Mouse (Mus musculus): Measurements from ENCODE around the gene Cgrrf1. TPM values are rescaled to one million over a fixed set of nuclear protein-coding genes. Genes with fewer than 3 reads are reported as not detected.

Cgrrf1 gene
- polyA plus RNA-seq, 1 experiment from 2014 or later = 19.7 TPM

DNA sequence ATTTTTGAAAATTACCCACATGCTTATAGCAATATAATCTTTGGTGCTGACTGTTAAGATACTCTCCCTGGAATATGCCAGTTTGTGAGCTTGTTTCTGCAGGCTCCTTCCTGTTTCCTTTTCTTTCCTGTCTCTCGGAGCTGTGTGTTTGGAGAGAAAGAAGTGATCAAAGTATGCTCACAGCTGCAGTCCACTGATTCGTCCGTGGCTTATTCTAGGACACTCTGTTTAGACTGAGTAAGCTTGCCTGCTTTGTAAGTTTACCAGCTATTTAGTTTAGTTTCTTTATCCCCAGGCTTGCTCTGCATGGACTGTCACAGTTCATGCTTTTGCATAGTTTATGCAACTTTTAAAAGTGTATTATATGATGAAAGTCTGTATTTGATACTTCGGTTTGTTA, 7.4 kb downstream of the Cgrrf1 start:
- Histone ChIP-seq H3K9ac (ENCODE audit: low read depth, low read length) (no peak overlapping the region), H3K4me1 (ENCODE audit: control insufficient read depth, low read depth, low read length) (no peaks in the 10 kb centered on the region; the same call in 1 of the 2 replicates), H3K36me3 (ENCODE audit: control insufficient read depth, insufficient read depth) (no peaks in the 10 kb centered on the region; the same call in 1 of the 2 replicates), H3K9me3 (replicated peaks; ENCODE audit: control insufficient read depth, low read length) (no peaks in the 10 kb centered on the region), H3K4me3 (ENCODE audit: low read depth, low read length) (no peak overlapping the region), H3K27me3 (ENCODE audit: control insufficient read depth, insufficient read depth, low read depth, low read length) (no peaks in the 10 kb centered on the region), H3K4me2 (ENCODE audit: low read depth, low read length) (no peak overlapping the region), H3K27ac (ENCODE audit: low read length) (no peak overlapping the region)
- no peak for ATAC-seq (ENCODE audit: low read depth)
- WGBS (ENCODE audit: insufficient replicate concordance) = 54% methylated on average over 4 of the region's 4 CpGs

DNA sequence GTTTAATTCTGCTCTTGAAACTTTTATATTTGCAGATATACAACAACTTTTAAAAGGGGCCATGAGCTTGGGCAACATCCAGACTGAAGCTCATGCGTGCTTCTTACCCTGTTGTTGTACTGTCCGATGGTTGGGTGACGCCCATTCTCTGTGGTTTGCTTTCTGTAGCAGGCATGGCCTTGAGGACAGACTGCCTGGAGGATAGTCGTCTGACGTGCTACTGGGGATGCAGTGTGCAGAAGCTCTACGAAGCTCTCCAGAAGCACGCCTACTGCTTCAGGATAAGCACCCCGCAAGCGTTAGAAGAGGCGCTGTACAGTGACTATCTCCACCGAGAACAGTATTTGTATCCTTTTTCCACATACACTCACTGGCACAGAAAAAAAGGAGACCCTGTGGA, 13.8 kb downstream of the Cgrrf1 start:
- Histone ChIP-seq H3K9me3 (replicated peaks; ENCODE audit: control insufficient read depth, low read length) (no peaks in the 10 kb centered on the region), H3K9ac (ENCODE audit: low read depth, low read length) (no peak overlapping the region), H3K4me2 (ENCODE audit: low read depth, low read length) (no peak overlapping the region), H3K4me3 (ENCODE audit: low read depth, low read length) (no peak overlapping the region), H3K27ac (ENCODE audit: low read length) (no peak overlapping the region), H3K36me3 (ENCODE audit: control insufficient read depth, insufficient read depth) (no peaks in the 10 kb centered on the region; the same call in 1 of the 2 replicates), H3K27me3 (ENCODE audit: control insufficient read depth, insufficient read depth, low read depth, low read length) (no peaks in the 10 kb centered on the region), H3K4me1 (ENCODE audit: control insufficient read depth, low read depth, low read length) (no peaks in the 10 kb centered on the region)
- no peak for ATAC-seq (ENCODE audit: low read depth)
- 73% methylated on average over 11 of the region's 11 CpGs for WGBS (ENCODE audit: insufficient replicate concordance)

DNA sequence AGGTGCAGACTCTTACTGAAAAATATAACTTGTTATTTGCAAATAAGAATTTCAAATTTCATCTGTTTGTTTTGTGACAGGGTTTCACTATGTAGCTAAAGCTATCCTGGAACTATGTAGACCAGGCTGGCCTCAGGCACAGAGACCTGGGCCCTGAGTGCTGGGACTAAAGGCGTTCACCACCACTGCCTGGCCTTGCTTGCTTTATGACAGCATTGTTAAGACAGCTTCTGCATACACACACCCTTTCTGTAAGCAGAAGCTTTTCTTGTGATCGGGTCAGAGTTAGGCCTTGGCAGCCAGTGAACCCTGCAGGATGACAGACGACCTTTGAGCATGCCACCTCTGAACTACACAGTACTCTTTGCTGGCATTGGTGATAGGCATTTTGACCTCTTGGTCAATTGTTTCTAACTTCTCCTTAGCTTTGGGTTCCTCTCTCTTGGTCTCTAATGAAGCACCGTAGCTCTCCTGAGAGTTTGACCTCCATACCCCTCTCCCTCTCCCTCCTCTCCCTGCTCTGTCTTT, 16.2 kb downstream of the Cgrrf1 start:
- Histone ChIP-seq H3K9ac (ENCODE audit: low read depth, low read length) (no peak overlapping the region), H3K9me3 (replicated peaks; ENCODE audit: control insufficient read depth, low read length) (no peaks in the 10 kb centered on the region), H3K36me3 (ENCODE audit: control insufficient read depth, insufficient read depth) (no peaks in the 10 kb centered on the region), H3K27me3 (ENCODE audit: control insufficient read depth, insufficient read depth, low read depth, low read length) (no peaks in the 10 kb centered on the region), H3K4me1 (ENCODE audit: control insufficient read depth, low read depth, low read length) (no peaks in the 10 kb centered on the region), H3K27ac (ENCODE audit: low read length) (no peak overlapping the region), H3K4me3 (ENCODE audit: low read depth, low read length) (no peak overlapping the region), H3K4me2 (ENCODE audit: low read depth, low read length) (no peak overlapping the region)
- 71% methylated on average over 4 of the region's 4 CpGs for WGBS (ENCODE audit: insufficient replicate concordance)
- no peak for ATAC-seq (ENCODE audit: low read depth)

DNA sequence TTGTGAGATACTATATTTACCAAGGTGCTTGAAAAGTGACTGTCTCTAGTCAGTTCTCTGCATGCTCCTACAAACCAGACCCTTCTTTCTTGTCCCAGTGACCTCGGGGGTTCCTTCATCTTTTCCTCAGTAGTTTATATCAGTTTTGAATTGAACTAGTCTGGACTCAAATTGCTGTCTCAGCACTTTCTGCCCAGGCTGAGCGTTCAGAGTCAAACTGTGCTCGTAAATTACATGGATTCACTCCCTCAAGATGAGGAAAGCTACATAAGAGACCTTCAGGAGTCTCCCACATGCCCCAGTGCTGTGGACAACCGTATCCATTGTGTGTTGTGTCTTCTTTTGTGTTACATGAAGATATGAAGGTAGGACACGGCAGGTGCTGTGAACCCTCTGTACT, 16.8 kb downstream of the Cgrrf1 start:
- Histone ChIP-seq H3K36me3 (ENCODE audit: control insufficient read depth, insufficient read depth) (no peaks in the 10 kb centered on the region), H3K9ac (ENCODE audit: low read depth, low read length) (no peak overlapping the region), H3K9me3 (replicated peaks; ENCODE audit: control insufficient read depth, low read length) (no peaks in the 10 kb centered on the region), H3K4me2 (ENCODE audit: low read depth, low read length) (no peak overlapping the region), H3K4me3 (ENCODE audit: low read depth, low read length) (no peak overlapping the region), H3K27ac (ENCODE audit: low read length) (no peak overlapping the region), H3K27me3 (ENCODE audit: control insufficient read depth, insufficient read depth, low read depth, low read length) (no peaks in the 10 kb centered on the region), H3K4me1 (ENCODE audit: control insufficient read depth, low read depth, low read length) (no peaks in the 10 kb centered on the region)
- WGBS (ENCODE audit: insufficient replicate concordance) = 70% methylated on average over 5 of the region's 5 CpGs
- no peak for ATAC-seq (ENCODE audit: low read depth)

DNA sequence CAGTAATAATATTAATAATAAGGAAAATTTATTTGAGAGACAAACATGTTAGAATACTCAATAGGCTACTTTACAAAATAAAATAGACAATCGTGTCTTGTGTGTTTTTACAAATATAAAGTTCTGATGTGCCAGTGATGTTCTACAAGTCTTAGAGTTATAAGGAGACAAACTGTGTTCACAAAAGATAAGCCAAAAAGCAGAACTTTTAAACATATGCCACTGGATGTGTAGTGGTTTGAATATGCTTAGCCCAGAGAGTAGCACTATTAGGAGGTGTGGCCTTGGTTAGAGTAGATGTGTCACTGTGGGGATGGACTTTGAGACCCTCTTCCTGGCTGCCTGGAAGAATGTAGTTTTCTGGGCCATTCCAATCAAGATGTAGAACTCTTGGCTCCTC, 17.8 kb downstream of the Cgrrf1 start:
- no peak overlapping the region for H3K9ac ChIP-seq (ENCODE audit: low read depth, low read length)
- no peak overlapping the region for H3K27ac ChIP-seq (ENCODE audit: low read length)
- H3K4me3 ChIP-seq (ENCODE audit: low read depth, low read length) = no peak overlapping the region
- no peak overlapping the region for H3K4me2 ChIP-seq (ENCODE audit: low read depth, low read length)
- no peaks in the 10 kb centered on the region for H3K27me3 ChIP-seq (ENCODE audit: control insufficient read depth, insufficient read depth, low read depth, low read length)
- no peaks in the 10 kb centered on the region for H3K9me3 ChIP-seq (replicated peaks; ENCODE audit: control insufficient read depth, low read length)
- H3K4me1 ChIP-seq (ENCODE audit: control insufficient read depth, low read depth, low read length) = no peaks in the 10 kb centered on the region
- ATAC-seq (ENCODE audit: low read depth) = no peak
- 47% methylated on average over 1 of the region's 1 CpGs for WGBS (ENCODE audit: insufficient replicate concordance)
- no peaks in the 10 kb centered on the region for H3K36me3 ChIP-seq (ENCODE audit: control insufficient read depth, insufficient read depth)

GRCm38 (mm10) chr14:46853677-46854076, 21.8 kb downstream of the Cgrrf1 start:
- H3K27ac ChIP-seq (ENCODE audit: low read length) = no peak overlapping the region
- no peaks in the 10 kb centered on the region for H3K9me3 ChIP-seq (replicated peaks; ENCODE audit: control insufficient read depth, low read length)
- H3K4me2 ChIP-seq (ENCODE audit: low read depth, low read length) = no peak overlapping the region
- no peak overlapping the region for H3K9ac ChIP-seq (ENCODE audit: low read depth, low read length)
- no peaks in the 10 kb centered on the region for H3K27me3 ChIP-seq (ENCODE audit: control insufficient read depth, insufficient read depth, low read depth, low read length)
- H3K4me3 ChIP-seq (ENCODE audit: low read depth, low read length) = no peak overlapping the region
- H3K36me3 ChIP-seq (ENCODE audit: control insufficient read depth, insufficient read depth) = no peaks in the 10 kb centered on the region
- ATAC-seq (ENCODE audit: low read depth) = no peak
- WGBS (ENCODE audit: insufficient replicate concordance) = 67% methylated on average over 11 of the region's 11 CpGs
- H3K4me1 ChIP-seq (ENCODE audit: control insufficient read depth, low read depth, low read length) = no peaks in the 10 kb centered on the region

GRCm38 (mm10) chr14:46862922-46863321, 31.0 kb downstream of the Cgrrf1 start:
- Histone ChIP-seq H3K27me3 (ENCODE audit: control insufficient read depth, insufficient read depth, low read depth, low read length) (no peaks in the 10 kb centered on the region), H3K9ac (ENCODE audit: low read depth, low read length) (no peak overlapping the region), H3K27ac (ENCODE audit: low read length) (no peak overlapping the region), H3K9me3 (replicated peaks; ENCODE audit: control insufficient read depth, low read length) (no peaks in the 10 kb centered on the region), H3K4me3 (ENCODE audit: low read depth, low read length) (no peak overlapping the region), H3K36me3 (ENCODE audit: control insufficient read depth, insufficient read depth) (no peaks in the 10 kb centered on the region), H3K4me1 (ENCODE audit: control insufficient read depth, low read depth, low read length) (no peaks in the 10 kb centered on the region), H3K4me2 (ENCODE audit: low read depth, low read length) (no peak overlapping the region)
- WGBS (ENCODE audit: insufficient replicate concordance) = 59% methylated on average over 5 of the region's 5 CpGs
- no peak for ATAC-seq (ENCODE audit: low read depth)

DNA sequence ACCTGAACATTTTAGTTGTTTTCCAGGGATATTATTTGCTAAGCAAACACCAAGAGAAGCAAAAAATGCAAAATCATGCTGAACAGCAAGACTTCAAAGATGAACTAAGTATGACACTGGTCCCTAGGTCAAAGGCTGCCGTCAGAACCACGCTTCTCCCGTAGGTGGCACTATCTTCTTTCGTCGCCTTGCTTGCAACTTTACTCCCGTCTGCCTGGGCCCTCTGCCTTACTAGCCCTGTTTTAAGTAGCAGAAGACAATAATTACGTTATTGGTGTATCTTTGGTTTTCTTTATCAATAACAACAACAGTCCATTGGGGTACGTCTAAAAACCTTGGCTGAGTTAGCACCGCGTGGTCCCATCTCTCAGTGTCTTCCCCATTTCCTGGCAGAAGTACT, 49.0 kb downstream of the Cgrrf1 start:
- Histone ChIP-seq H3K4me2 (ENCODE audit: low read depth, low read length) (no peak overlapping the region), H3K4me3 (ENCODE audit: low read depth, low read length) (no peak overlapping the region), H3K4me1 (ENCODE audit: control insufficient read depth, low read depth, low read length) (no peaks in the 10 kb centered on the region), H3K27ac (ENCODE audit: low read length) (no peak overlapping the region), H3K27me3 (ENCODE audit: control insufficient read depth, insufficient read depth, low read depth, low read length) (peaks cover 56% of the 10 kb centered on the region), H3K9me3 (replicated peaks; ENCODE audit: control insufficient read depth, low read length) (no peaks in the 10 kb centered on the region), H3K36me3 (ENCODE audit: control insufficient read depth, insufficient read depth) (no peaks in the 10 kb centered on the region), H3K9ac (ENCODE audit: low read depth, low read length) (no peak overlapping the region)
- WGBS (ENCODE audit: insufficient replicate concordance) = 4% methylated on average over 10 of the region's 10 CpGs
- no peak for ATAC-seq (ENCODE audit: low read depth)

DNA sequence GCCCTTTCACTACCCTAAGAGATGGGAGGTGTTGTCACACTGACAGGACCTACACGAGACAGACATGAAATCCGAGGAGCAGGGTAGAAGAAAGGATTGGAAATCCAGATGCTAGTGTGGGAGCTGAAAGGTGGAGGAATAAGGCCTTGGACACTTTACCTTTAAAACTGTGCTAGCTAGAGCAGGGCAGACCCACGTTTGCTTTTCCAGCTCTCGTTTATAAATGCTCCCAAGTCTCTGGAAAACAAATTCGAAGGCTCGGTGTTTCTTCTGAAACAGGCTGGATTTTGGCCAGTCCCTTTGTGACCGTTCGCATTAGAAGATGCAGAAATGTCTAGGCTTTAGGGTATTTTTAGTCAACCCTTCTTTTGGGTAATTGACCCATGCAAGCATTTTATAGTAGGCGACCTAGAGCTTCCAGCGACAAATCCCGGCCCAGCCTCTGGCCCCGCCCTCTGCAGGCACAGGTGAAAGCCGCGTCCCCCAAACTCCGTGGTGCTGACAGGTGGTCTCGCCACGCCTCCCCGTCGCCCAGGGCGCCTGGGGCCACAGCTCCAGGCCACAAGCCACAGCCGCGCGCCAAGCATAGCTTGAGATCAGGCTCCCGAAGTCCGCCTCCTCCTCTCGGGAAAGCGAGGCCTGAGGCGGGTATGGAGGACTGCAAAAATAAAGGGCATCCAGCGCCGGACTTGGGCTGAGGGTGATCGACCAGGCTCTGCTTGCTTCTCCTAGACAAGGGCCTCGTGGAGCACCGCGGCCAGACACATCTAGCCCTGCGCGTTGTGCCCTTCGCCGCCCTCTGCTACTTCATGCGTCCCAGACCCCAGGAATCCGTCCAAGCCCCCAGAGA, 49.9 kb downstream of the Cgrrf1 start:
- 8% methylated on average over 40 of the region's 40 CpGs for WGBS (ENCODE audit: insufficient replicate concordance)
- Histone ChIP-seq H3K9ac (ENCODE audit: low read depth, low read length) (no peak overlapping the region), H3K36me3 (ENCODE audit: control insufficient read depth, insufficient read depth) (no peaks in the 10 kb centered on the region), H3K27ac (ENCODE audit: low read length) (no peak overlapping the region; the same call in 1 of the 2 replicates), H3K4me1 (ENCODE audit: control insufficient read depth, low read depth, low read length) (no peaks in the 10 kb centered on the region), H3K9me3 (replicated peaks; ENCODE audit: control insufficient read depth, low read length) (no peaks in the 10 kb centered on the region), H3K27me3 (ENCODE audit: control insufficient read depth, insufficient read depth, low read depth, low read length) (peaks cover 60% of the 10 kb centered on the region), H3K4me2 (ENCODE audit: low read depth, low read length) (peak overlapping the region; percentile 67), H3K4me3 (ENCODE audit: low read depth, low read length) (peak overlapping the region; percentile 55)
- no peak; the same call in 1 of the 2 replicates for ATAC-seq (ENCODE audit: low read depth)
